In the genomic region with DNA sequence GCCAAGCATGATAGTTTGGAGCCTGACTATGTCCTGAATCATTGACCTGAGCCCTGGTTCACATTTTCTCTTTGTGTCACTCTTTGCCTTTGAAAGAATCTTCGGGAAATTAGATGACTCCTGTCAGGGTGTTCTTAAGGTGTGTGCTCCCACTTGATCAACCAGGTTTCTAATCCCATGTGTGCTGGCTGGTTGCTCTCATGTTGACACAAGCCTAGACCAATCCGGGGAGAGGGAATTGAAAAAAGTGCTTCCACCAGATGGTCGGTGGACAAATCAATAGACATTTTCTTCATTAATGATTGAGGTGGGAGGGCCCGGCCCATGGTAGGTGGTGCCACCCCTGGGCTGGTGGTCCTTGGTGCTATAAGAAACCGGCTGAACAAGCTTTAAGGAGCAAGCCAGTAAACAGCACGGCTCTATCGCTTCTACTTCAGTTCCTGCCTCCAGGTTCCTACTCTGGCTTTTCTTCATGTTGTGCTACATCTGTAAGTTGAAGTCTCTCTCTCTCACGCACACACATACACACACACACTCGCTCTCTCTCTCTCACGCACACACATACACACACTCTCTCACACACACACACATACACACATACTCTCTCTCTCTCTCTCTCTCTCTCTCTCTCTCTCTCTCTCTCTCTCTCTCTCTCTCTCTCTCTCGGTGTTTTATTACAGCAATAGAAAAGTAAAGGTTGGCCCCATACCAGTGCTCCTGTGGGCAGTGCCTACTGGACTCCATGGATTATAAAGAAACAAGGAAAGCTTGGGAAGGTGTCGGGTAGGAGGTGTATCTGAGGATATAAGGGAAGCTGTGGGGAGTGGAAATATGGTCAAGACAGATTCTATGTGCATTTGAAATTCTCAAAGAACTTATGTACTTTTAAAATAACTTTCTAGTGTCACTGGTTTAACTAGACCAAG, we compare ENCODE assay signal across 16 mouse cellular contexts. TPM values are rescaled to one million over a fixed set of nuclear protein-coding genes. Genes with fewer than 3 reads are reported as not detected.
"Had no signal": no experiment of that assay in that cellular context is flagged by ENCODE, and none has a peak within 500 bp of the region (broad histone marks: within the 10 kb centered on the region; RNA-seq: fewer than 3 reads in every experiment).

No protein-coding gene starts in this region.

- H3K27me3 ChIP-seq: limb, embryonic 12.5 days; liver, embryonic 13.5 days; midbrain, embryonic 12.5 days had no signal

- H3K4me3 ChIP-seq: limb, embryonic 12.5 days; liver, embryonic 13.5 days; midbrain, embryonic 12.5 days had no signal

- H3K4me1 ChIP-seq: liver, embryonic 13.5 days; midbrain, embryonic 12.5 days had no signal

- H3K9me3 ChIP-seq: limb, embryonic 12.5 days; liver, embryonic 13.5 days; midbrain, embryonic 12.5 days had no signal

- H3K4me2 ChIP-seq: limb, embryonic 12.5 days; liver, embryonic 13.5 days; midbrain, embryonic 12.5 days had no signal

- DNase-seq: kidney, adult 8-10 months; kidney, postnatal 36 days; layer of hippocampus, adult 9-11 months; layer of hippocampus, postnatal 36 days; liver, embryonic 13.5 days; lung, adult 18-20 months; lung, postnatal 4 days; right cerebral cortex, postnatal 25 days; thymus, postnatal 4 days had no signal

- H3K9ac ChIP-seq: limb, embryonic 12.5 days; liver, embryonic 13.5 days; midbrain, embryonic 12.5 days had no signal

- ATAC-seq: lung, postnatal 0 days; midbrain, embryonic 16.5 days had no signal

- H3K27ac ChIP-seq: kidney, postnatal 0 days; limb, embryonic 12.5 days; liver, embryonic 13.5 days; midbrain, embryonic 12.5 days had no signal

- H3K36me3 ChIP-seq: limb, embryonic 12.5 days; liver, embryonic 13.5 days; midbrain, embryonic 12.5 days had no signal

RNA-seq across cellular contexts. Expression of gene Fabp2, which starts 34.0 kb away (rescaled TPM):
- polyA plus RNA-seq: limb, embryonic 12.5 days; midbrain, embryonic 12.5 days; midbrain, embryonic 16.5 days; neural tube, embryonic 14.5 days had no signal

RNA-seq across cellular contexts. Expression of gene Gm10959, which starts 58.3 kb away (rescaled TPM):
- polyA plus RNA-seq: intestine, embryonic 14.5 days; kidney, postnatal 0 days; limb, embryonic 12.5 days; liver, embryonic 13.5 days; lung, postnatal 0 days; midbrain, embryonic 12.5 days; midbrain, embryonic 16.5 days; neural tube, embryonic 14.5 days had no signal
